Mouse (Mus musculus): ENCODE measurements around the gene Rpa1. TPM values are rescaled to one million over a fixed set of nuclear protein-coding genes. Genes with fewer than 3 reads are reported as not detected.
"Not testable (repeated sequence)": the region's sequence is repeated elsewhere in the genome, so short reads cannot be mapped to it uniquely, and the experiment has no call there.

The Rpa1 gene
- polyA plus RNA-seq, 1 experiment, result 53.3 TPM

DNA sequence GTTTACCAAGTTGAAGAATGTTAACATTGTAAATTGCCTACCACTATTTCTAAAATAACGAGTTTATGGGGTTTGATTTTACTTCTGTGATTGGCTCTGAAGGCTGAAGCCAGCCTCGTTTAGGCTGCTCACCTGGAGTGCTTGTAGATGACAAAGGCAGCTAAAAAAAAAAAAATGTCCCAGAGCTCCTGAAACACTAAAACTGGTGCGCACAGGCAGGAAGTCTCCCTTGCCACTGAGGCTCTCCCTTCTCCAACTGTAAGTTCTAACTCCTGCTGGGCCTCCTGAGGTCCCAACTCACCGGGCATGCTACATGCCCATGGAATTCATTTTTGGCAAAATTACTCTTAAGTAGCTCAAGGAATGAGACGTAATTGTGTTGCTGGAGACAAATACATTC lies 28.9 kb downstream of the Rpa1 start:
- no peak for DNase-seq (ENCODE audit: low read depth)
- TF ChIP-seq CTCF (IDR thresholded peaks at IDR 0.05; ENCODE audit: borderline replicate concordance, extremely low read depth, insufficient read depth, insufficient read length) (no peak), POLR2A (IDR thresholded peaks at IDR 0.05; ENCODE audit: borderline replicate concordance, extremely low read depth, insufficient read depth, insufficient read length, poor library complexity, severe bottlenecking) (no peak)

DNA sequence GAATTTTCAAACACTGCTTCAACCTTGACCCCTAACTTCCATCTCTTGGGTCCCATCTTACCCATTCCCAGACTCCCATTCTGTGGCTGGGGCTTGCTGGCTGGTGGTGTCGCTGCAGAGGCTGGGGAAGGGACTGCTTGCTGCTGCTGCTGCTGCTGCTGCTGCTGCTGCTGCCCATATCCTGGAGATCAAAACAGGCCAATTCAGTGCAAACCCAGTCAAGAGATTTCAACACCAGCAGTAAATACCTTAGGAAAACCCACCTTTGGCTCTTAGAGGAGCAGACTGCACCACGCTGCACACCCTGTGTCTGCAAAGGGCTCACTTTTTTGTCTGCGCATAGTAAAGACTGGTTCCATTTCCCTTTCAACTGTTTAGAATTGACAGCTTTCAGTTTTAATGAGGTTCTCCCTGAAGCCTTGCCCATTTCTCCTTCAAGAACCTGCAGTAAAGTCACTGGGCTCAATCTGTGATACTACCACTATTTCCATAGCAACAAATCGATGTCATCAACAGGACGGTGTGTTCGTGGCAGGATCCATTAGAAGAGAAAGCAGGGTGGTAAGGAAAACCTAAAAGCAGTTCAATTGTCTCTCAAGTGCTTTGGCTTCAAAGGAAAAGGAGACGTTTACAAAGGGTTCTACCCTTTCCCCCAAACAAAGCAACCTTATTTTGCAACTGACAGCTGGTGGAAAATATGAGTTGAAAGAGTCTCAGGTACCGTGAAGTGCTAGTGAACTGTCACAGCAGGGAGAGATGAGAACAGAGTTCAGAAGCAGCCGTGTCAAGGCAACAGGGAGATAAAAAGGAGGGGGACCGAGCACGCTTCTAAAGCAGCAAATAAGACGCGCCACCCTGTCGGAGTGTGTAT lies 29.5 kb downstream of the Rpa1 start:
- TF ChIP-seq POLR2A (IDR thresholded peaks at IDR 0.05; ENCODE audit: borderline replicate concordance, extremely low read depth, insufficient read depth, insufficient read length, poor library complexity, severe bottlenecking), result no peak
- DNase-seq (ENCODE audit: low read depth), result peak; percentile 71

DNA sequence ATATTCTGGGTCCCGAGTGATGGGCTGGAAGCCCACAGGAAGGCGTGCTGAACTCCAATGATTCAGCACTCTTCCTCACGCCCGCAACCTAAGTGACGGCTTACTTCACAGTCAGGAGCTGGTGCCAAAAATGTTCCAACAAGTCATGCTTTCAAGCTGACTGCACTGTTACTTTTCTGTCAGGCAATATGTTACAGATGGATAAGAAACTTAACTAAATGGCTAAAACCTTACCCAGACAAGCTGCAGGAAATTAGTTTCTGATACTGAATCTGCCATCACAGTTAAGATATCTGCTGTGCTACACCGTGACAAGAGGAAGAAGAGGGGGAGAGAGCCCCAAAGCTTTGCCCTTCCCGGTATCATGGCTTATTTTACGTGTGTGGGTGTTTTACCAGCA lies 34.3 kb downstream of the Rpa1 start:
- TF ChIP-seq POLR2A (IDR thresholded peaks at IDR 0.05; ENCODE audit: borderline replicate concordance, extremely low read depth, insufficient read depth, insufficient read length, poor library complexity, severe bottlenecking) (no peak), CTCF (IDR thresholded peaks at IDR 0.05; ENCODE audit: borderline replicate concordance, extremely low read depth, insufficient read depth, insufficient read length) (no peak)
- DNase-seq (ENCODE audit: low read depth), result peak; percentile 43

DNA sequence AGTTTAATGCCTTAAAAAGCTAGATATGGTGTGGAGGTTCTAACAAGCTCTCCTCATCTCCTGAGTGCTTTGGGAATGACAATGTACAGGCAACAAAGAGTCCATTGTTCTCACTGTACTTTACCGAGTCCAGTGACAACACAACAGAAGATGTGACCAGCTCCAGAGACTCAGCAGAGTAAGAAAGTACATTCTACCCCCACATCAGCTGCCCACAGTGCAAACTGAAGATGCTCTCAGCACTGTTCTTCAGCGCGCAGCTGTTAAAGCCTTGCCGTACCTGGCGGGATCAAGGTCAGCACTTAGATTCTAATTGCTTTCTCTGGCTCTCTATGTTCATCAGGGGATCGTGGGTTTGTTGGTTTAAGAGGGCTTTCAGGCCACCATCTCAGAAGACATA lies 36.4 kb downstream of the Rpa1 start:
- TF ChIP-seq POLR2A (IDR thresholded peaks at IDR 0.05; ENCODE audit: borderline replicate concordance, extremely low read depth, insufficient read depth, insufficient read length, poor library complexity, severe bottlenecking) (no peak), CTCF (IDR thresholded peaks at IDR 0.05; ENCODE audit: borderline replicate concordance, extremely low read depth, insufficient read depth, insufficient read length) (no peak)
- no peak for DNase-seq (ENCODE audit: low read depth)

DNA sequence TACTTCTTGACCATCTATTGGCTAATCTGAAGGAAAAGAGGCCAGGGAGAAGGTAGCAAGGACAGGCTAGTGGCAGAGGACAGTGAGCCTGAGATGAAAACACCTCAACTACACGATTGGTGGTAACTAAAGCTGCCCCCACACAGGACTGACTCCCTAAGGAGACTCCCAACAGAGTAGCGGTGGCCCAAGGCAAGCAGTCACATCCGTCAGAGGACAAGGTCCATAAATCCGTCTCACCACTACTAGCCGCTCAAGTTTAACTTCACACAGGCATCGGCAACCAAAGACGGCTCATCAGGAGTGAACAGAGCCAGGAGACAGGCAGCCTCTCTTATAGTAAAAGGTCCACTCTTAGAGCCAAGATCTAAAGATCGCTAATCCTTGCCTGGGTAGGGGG lies 37.3 kb downstream of the Rpa1 start:
- no peak for TF ChIP-seq POLR2A (IDR thresholded peaks at IDR 0.05; ENCODE audit: borderline replicate concordance, extremely low read depth, insufficient read depth, insufficient read length, poor library complexity, severe bottlenecking)
- no peak for TF ChIP-seq CTCF (IDR thresholded peaks at IDR 0.05; ENCODE audit: borderline replicate concordance, extremely low read depth, insufficient read depth, insufficient read length)
- DNase-seq (ENCODE audit: low read depth), result no peak

DNA sequence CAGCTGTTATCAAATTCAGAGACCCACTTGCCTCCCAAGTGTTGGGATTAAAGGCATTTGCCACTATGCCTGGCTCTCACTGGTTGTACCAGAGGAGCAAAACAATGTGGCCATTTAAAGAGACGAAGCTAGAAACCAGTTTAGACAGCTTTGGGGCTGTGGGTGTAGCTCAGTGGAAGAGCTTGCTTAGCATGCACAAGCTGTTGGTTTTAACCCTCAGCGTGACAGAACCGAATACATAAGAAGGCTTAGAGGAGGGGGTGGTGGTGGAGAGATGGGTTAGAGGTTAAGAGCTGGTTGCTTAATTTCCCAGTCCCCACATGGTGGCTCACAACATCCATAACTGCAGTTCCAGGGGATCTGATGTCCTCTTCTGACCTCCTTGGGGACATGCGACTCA lies 39.5 kb downstream of the Rpa1 start:
- peak; percentile 40 for DNase-seq (ENCODE audit: low read depth)
- TF ChIP-seq CTCF (IDR thresholded peaks at IDR 0.05; ENCODE audit: borderline replicate concordance, extremely low read depth, insufficient read depth, insufficient read length), result no peak
- TF ChIP-seq POLR2A (IDR thresholded peaks at IDR 0.05; ENCODE audit: borderline replicate concordance, extremely low read depth, insufficient read depth, insufficient read length, poor library complexity, severe bottlenecking), result no peak

DNA sequence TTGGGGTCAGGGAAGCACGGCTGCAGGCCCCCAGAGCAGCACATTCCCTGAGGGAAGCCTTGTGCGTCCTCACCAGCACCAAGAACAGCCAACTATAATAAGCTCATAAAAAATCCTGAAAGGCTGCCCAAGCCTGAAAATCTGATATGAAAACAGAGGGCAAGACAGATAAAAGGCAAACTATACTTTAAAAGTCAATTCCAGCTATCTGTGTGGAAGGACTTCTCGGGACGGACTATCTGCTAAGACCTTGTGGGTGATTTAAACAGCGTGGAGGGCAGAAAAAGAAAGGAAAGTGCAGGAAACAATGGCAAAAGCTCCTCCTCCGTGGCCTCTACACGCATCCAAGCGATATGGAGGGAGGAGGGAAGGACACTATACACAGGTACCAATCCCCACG lies 43.3 kb downstream of the Rpa1 start:
- DNase-seq (ENCODE audit: low read depth), result no peak
- TF ChIP-seq CTCF (IDR thresholded peaks at IDR 0.05; ENCODE audit: borderline replicate concordance, extremely low read depth, insufficient read depth, insufficient read length) (no peak), POLR2A (IDR thresholded peaks at IDR 0.05; ENCODE audit: borderline replicate concordance, extremely low read depth, insufficient read depth, insufficient read length, poor library complexity, severe bottlenecking) (no peak)

DNA sequence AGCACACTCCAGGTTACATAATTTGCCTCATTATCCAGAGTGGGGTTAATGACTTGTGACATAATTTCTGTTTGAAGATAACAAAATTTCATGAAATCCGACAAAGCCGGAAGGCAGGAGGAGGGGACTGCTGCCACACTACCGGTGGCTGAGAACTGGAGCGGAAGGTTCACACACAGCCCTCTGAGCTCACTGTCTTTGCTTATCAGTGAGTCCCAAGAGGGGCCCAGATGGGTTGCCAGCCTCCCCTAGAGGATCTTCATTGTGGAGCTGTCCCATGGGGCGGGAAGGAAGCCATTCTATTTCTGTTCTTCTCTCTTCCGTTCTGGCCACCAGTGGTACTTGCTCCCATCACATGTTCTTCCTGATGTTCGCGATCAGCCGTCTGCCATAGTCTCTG lies 47.2 kb downstream of the Rpa1 start:
- DNase-seq (ENCODE audit: low read depth), result no peak
- TF ChIP-seq POLR2A (IDR thresholded peaks at IDR 0.05; ENCODE audit: borderline replicate concordance, extremely low read depth, insufficient read depth, insufficient read length, poor library complexity, severe bottlenecking) (no peak), CTCF (IDR thresholded peaks at IDR 0.05; ENCODE audit: borderline replicate concordance, extremely low read depth, insufficient read depth, insufficient read length) (no peak)

DNA sequence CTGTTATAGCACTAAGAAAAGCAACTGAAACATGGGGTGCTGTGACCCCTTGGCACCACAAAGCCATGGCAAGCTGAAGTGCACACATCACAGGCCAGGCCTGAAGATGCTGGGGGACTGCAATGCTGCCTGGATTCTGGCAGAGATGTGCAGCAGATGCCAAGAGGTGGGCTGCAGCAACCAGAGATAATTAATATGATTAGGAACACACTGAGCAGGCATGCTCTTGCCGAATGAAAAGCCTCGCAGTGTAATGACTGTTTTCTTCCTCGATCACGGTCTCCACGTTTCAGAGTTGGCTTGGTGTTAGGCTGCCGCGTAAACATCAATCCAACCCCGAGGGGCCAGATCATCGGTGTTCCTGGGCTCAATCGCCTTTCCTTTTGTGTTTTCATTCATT lies 48.3 kb downstream of the Rpa1 start:
- DNase-seq (ENCODE audit: low read depth), result peak; percentile 66
- TF ChIP-seq CTCF (IDR thresholded peaks at IDR 0.05; ENCODE audit: borderline replicate concordance, extremely low read depth, insufficient read depth, insufficient read length), result no peak
- TF ChIP-seq POLR2A (IDR thresholded peaks at IDR 0.05; ENCODE audit: borderline replicate concordance, extremely low read depth, insufficient read depth, insufficient read length, poor library complexity, severe bottlenecking), result no peak

DNA sequence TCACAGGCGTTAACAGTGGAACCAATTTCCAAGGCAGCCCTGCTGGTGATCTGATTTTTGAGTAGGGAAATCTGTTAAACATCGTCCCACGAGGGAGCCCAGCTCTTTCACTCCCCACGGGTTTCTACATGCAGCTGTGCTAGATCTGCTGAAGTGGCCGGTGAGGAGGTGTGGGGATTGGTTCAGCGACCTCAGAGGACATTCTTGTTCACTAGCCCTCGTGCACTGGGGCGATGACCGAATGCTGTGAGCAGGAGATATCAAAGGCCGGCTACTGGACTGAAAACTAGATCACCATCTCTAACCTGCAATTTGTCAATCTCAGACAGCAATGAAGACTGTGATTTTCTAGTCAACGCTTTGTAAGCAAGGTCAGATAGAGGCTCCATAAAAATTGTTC lies 49.6 kb downstream of the Rpa1 start:
- TF ChIP-seq CTCF (IDR thresholded peaks at IDR 0.05; ENCODE audit: borderline replicate concordance, extremely low read depth, insufficient read depth, insufficient read length) (no peak), POLR2A (IDR thresholded peaks at IDR 0.05; ENCODE audit: borderline replicate concordance, extremely low read depth, insufficient read depth, insufficient read length, poor library complexity, severe bottlenecking) (no peak)
- no peak for DNase-seq (ENCODE audit: low read depth)

DNA sequence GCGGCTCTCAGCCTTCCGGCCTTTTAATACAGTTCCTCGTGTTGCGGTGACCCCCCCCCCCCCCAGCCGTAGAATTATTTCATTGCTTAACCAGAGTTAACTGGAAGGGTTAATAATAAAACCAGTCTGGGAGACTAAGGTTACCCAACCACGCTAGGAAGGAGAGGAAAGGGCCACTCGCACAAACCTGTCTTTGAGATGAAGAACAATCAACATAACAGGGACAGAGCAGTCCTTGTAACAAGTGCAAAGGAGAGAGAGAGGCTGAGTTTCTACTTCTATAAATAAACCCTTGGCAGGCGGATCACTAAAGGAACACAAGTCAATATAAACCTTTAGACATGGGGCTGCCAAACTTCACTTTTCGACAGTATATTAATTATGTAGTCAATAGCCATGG lies 50.5 kb downstream of the Rpa1 start:
- no peak for TF ChIP-seq CTCF (IDR thresholded peaks at IDR 0.05; ENCODE audit: borderline replicate concordance, extremely low read depth, insufficient read depth, insufficient read length)
- no peak for TF ChIP-seq POLR2A (IDR thresholded peaks at IDR 0.05; ENCODE audit: borderline replicate concordance, extremely low read depth, insufficient read depth, insufficient read length, poor library complexity, severe bottlenecking)
- no peak for DNase-seq (ENCODE audit: low read depth)

DNA sequence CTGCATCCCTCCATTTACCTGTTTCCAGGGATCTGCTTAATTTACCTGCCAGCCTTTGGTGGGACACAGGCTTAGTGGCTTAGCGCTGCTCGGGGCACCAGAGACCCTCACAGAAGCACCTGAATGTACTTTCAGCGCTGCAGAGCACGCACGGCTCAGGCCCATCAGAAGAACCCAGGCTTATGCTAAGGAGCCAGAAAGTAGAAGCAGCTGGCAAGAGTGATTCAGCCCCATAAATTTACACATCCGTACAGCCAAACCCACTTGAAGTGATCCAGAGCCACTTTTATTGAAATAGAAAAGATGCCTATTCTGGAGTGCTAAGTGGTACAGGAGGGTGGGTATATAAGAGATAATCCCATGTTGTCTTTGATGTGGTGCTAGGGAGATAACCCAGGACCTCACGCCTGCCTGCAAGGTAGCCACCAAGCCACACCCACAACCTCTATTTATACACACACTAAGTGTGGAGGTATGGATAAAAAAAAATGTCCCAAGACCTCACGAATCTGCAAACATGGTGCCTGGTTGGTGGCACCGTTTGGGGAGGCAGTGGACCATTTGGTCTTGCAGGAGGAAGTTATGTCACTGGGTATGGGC lies 51.6 kb downstream of the Rpa1 start:
- DNase-seq (ENCODE audit: low read depth), result no peak
- TF ChIP-seq CTCF (IDR thresholded peaks at IDR 0.05; ENCODE audit: borderline replicate concordance, extremely low read depth, insufficient read depth, insufficient read length) (no peak), POLR2A (IDR thresholded peaks at IDR 0.05; ENCODE audit: borderline replicate concordance, extremely low read depth, insufficient read depth, insufficient read length, poor library complexity, severe bottlenecking) (no peak)

DNA sequence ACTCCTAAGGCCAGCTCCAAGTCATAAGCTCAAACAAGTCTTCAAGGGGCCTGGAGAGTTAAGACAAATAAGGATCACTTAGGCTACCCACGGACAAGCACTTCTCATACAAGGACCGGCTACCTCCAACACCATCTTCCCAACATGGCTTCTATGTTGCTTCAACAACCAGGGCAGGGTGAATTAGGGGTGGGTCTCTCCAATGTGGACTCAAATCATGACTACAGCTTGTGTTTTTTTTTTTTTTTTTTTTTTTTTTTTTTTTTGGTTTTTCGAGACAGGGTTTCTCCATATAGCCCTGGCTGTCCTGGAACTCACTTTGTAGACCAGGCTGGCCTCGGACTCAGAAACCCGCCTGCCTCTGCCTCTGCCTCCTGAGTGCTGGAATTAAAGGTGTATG lies 52.6 kb downstream of the Rpa1 start:
- not testable (repeated sequence) for DNase-seq (ENCODE audit: low read depth)

Measured in brain, embryonic 14.5 days (tissue).